Mouse (Mus musculus) midbrain, embryonic 10.5 days (tissue): ENCODE results near the gene H13. TPM values are rescaled to one million over a fixed set of nuclear protein-coding genes. Genes with fewer than 3 reads are reported as not detected.
"Not testable (repeated sequence)": the region's sequence is repeated elsewhere in the genome, so short reads cannot be mapped to it uniquely, and the experiment has no call there.

Source experiments
- DNase-seq: peaks from one replicate; pipeline ENCODE4 v3.0.0-alpha.2; 2017; ENCODE audit warnings: low spot score
- H3K27ac ChIP-seq: fragments of 300-500 bp; sonication (generic); replicated peaks from 2 replicates; pipeline ENCODE4 v1.5.1; 2016; ENCODE audit warnings: mild to moderate bottlenecking
- H3K27me3 ChIP-seq: fragments of 300-500 bp; sonication (generic); 2 replicates; pipeline ENCODE4 v1.6.1; 2016; ENCODE audit warnings: low read depth, mild to moderate bottlenecking; ENCODE audit not compliant: poor library complexity, severe bottlenecking
- H3K36me3 ChIP-seq: fragments of 300-500 bp; sonication (generic); 2 replicates; pipeline ENCODE4 v1.6.1; 2016; ENCODE audit warnings: mild to moderate bottlenecking, moderate library complexity
- H3K4me1 ChIP-seq: fragments of 300-500 bp; sonication (generic); 2 replicates; pipeline ENCODE4 v1.6.1; 2016
- H3K4me3 ChIP-seq: fragments of 300-500 bp; sonication (generic); 2 replicates; pipeline ENCODE4 v1.5.1; 2016; ENCODE audit warnings: mild to moderate bottlenecking, moderate library complexity
- H3K9me3 ChIP-seq: fragments of 300-500 bp; sonication (generic); replicated peaks from 2 replicates; pipeline ENCODE4 v1.6.1; 2016; ENCODE audit warnings: mild to moderate bottlenecking
- WGBS: fragments of 180-500 bp; shearing (Covaris S2); methylation state at CpG from one replicate; pipeline ENCODE4 v1.1.7; 2016; 5-methylcytosine and 5-hydroxymethylcytosine counted together
- polyA plus RNA-seq: library from polyadenylated mRNA; unstranded; fragments of >200 nt; fragmentation: Nextera tagmentation; extraction: Ambion mirVana; gene quantifications from 2 replicates; pipeline ENCODE4 v1.2.1, GENCODE M21; 2016

H13 gene
- polyA plus RNA-seq, 1 experiment from 2014 or later: 99.2 TPM

GRCm38 (mm10) chr2:152636246-152637005 is 32.8 kb upstream of the H13 start:
- Histone ChIP-seq H3K27ac (no peak overlapping the region), H3K9me3 (no peaks in the 10 kb centered on the region), H3K4me3 (no peak overlapping the region), H3K4me1 (peaks cover 20% of the 10 kb centered on the region), H3K27me3 (peaks cover 30% of the 10 kb centered on the region), H3K36me3 (no peaks in the 10 kb centered on the region)
- DNase-seq: no peak
- 82% methylated on average over 23 of the region's 23 CpGs for WGBS

GRCm38 (mm10) chr2:152637006-152637322 is 32.3 kb upstream of the H13 start:
- WGBS: 88% methylated on average over 6 of the region's 6 CpGs
- Histone ChIP-seq H3K27ac (no peak overlapping the region), H3K36me3 (no peaks in the 10 kb centered on the region), H3K27me3 (peaks cover 30% of the 10 kb centered on the region), H3K9me3 (no peaks in the 10 kb centered on the region), H3K4me3 (no peak overlapping the region), H3K4me1 (peaks cover 20% of the 10 kb centered on the region)
- DNase-seq: no peak

GRCm38 (mm10) chr2:152637381-152637780 is 31.9 kb upstream of the H13 start:
- Histone ChIP-seq H3K27me3 (peaks cover 26% of the 10 kb centered on the region), H3K36me3 (no peaks in the 10 kb centered on the region), H3K27ac (no peak overlapping the region), H3K9me3 (no peaks in the 10 kb centered on the region), H3K4me1 (peaks cover 20% of the 10 kb centered on the region), H3K4me3 (no peak overlapping the region)
- no peak for DNase-seq
- 89% methylated on average over 4 of the region's 4 CpGs for WGBS

- peaks cover 11% of the 10 kb centered on the region for H3K27me3 ChIP-seq
- H3K4me3 ChIP-seq: no peak overlapping the region
- H3K9me3 ChIP-seq: no peaks in the 10 kb centered on the region
- WGBS: 60% methylated on average over 6 of the region's 6 CpGs
- no peak for DNase-seq
- H3K4me1 ChIP-seq: peaks cover 13% of the 10 kb centered on the region
- H3K27ac ChIP-seq: 0 out of 2 replicates have a peak overlapping the region, but pooled peaks have one; percentile 71
- no peaks in the 10 kb centered on the region for H3K36me3 ChIP-seq
These were observed 30.4 kb upstream of the H13 start for GRCm38 (mm10) chr2:152638865-152639264.

GRCm38 (mm10) chr2:152639406-152640113 is 29.7 kb upstream of the H13 start:
- no peak overlapping the region for H3K4me3 ChIP-seq
- H3K27ac ChIP-seq: peak overlapping the region; percentile 71
- peak; percentile 20 for DNase-seq
- H3K36me3 ChIP-seq: no peaks in the 10 kb centered on the region
- 17% methylated on average over 11 of the region's 11 CpGs for WGBS
- H3K4me1 ChIP-seq: peaks cover 13% of the 10 kb centered on the region
- no peaks in the 10 kb centered on the region for H3K9me3 ChIP-seq
- H3K27me3 ChIP-seq: peaks cover 5% of the 10 kb centered on the region

- no peak for DNase-seq
- WGBS: 80% methylated on average over 10 of the region's 10 CpGs
- Histone ChIP-seq H3K4me3 (no peak overlapping the region), H3K36me3 (no peaks in the 10 kb centered on the region), H3K27ac (no peak overlapping the region), H3K9me3 (no peaks in the 10 kb centered on the region), H3K4me1 (peaks cover 18% of the 10 kb centered on the region), H3K27me3 (no peaks in the 10 kb centered on the region)
These were observed 16.2 kb upstream of the H13 start for GRCm38 (mm10) chr2:152652901-152653620.

GRCm38 (mm10) chr2:152653874-152654715 is 15.2 kb upstream of the H13 start:
- Histone ChIP-seq H3K9me3 (no peaks in the 10 kb centered on the region), H3K36me3 (no peaks in the 10 kb centered on the region), H3K4me3 (no peak overlapping the region), H3K27me3 (no peaks in the 10 kb centered on the region), H3K4me1 (peaks cover 18% of the 10 kb centered on the region), H3K27ac (no peak overlapping the region)
- 52% methylated on average over 14 of the region's 14 CpGs for whole genome bisulfite sequencing
- DNase-seq: peak; percentile 26

GRCm38 (mm10) chr2:152657398-152657797 is 11.9 kb upstream of the H13 start:
- H3K36me3 ChIP-seq: no peaks in the 10 kb centered on the region
- no peak overlapping the region for H3K27ac ChIP-seq
- H3K27me3 ChIP-seq: no peaks in the 10 kb centered on the region
- peaks cover 15% of the 10 kb centered on the region for H3K4me1 ChIP-seq
- no peak overlapping the region for H3K4me3 ChIP-seq
- WGBS: 60% methylated on average over 10 of the region's 10 CpGs
- peak; percentile 22 for DNase-seq
- H3K9me3 ChIP-seq: no peaks in the 10 kb centered on the region

GRCm38 (mm10) chr2:152661163-152661562 is 8.1 kb upstream of the H13 start:
- no peaks in the 10 kb centered on the region for H3K27me3 ChIP-seq
- H3K27ac ChIP-seq: no peak overlapping the region
- no peaks in the 10 kb centered on the region for H3K9me3 ChIP-seq
- no peaks in the 10 kb centered on the region for H3K36me3 ChIP-seq
- H3K4me3 ChIP-seq: no peak overlapping the region
- WGBS: 87% methylated on average over 6 of the region's 6 CpGs
- 0 out of 2 replicates have a peak, but pooled peaks cover 4% of the 10 kb centered on the region for H3K4me1 ChIP-seq
- no peak for DNase-seq

- WGBS: 85% methylated on average over 3 of the region's 3 CpGs
- DNase-seq: not testable (repeated sequence)
These were observed 3.1 kb upstream of the H13 start for GRCm38 (mm10) chr2:152666191-152666590.

GRCm38 (mm10) chr2:152669639-152670484 is 601 bp downstream of the H13 start:
- under 1% methylated on average over 46 of the region's 46 CpGs for WGBS
- DNase-seq: peak; percentile 78
- peaks cover 37% of the 10 kb centered on the region for H3K36me3 ChIP-seq
- peaks cover 37% of the 10 kb centered on the region for H3K4me1 ChIP-seq
- H3K27ac ChIP-seq: peak overlapping the region; percentile 98
- H3K4me3 ChIP-seq: peak overlapping the region; percentile 99
- H3K27me3 ChIP-seq: no peaks in the 10 kb centered on the region
- no peaks in the 10 kb centered on the region for H3K9me3 ChIP-seq

More at GRCm38 (mm10) chr2:152666191-152666590, 3.1 kb upstream of the H13 start:
- not testable (repeated sequence) for H3K27ac ChIP-seq, H3K4me3 ChIP-seq, H3K36me3 ChIP-seq, H3K9me3 ChIP-seq, H3K27me3 ChIP-seq
- H3K4me1 ChIP-seq: peaks cover 20% of the 10 kb centered on the region
